Mouse (Mus musculus): Measurements from ENCODE around the gene Plcl2. TPM values are rescaled to one million over a fixed set of nuclear protein-coding genes. Genes with fewer than 3 reads are reported as not detected.
"Not testable (repeated sequence)": the region's sequence is repeated elsewhere in the genome, so short reads cannot be mapped to it uniquely, and the experiment has no call there.

Plcl2 gene
- total RNA-seq, 2 experiments from 2014 or later = 61.7 to 64.4 TPM

- intact Hi-C loops (cut with DNase I) = loop anchor here (10.0 kb wide), 1 partner anchor 275 kb away; no protein-coding TSS in a partner anchor
- no peak for DNase-seq (ENCODE audit: extremely low spot score in 1 of 2, low spot score in 2 of 2)
These were observed 10.4 kb downstream of the Plcl2 start for GRCm38 (mm10) chr17:50519588-50519987.

DNA sequence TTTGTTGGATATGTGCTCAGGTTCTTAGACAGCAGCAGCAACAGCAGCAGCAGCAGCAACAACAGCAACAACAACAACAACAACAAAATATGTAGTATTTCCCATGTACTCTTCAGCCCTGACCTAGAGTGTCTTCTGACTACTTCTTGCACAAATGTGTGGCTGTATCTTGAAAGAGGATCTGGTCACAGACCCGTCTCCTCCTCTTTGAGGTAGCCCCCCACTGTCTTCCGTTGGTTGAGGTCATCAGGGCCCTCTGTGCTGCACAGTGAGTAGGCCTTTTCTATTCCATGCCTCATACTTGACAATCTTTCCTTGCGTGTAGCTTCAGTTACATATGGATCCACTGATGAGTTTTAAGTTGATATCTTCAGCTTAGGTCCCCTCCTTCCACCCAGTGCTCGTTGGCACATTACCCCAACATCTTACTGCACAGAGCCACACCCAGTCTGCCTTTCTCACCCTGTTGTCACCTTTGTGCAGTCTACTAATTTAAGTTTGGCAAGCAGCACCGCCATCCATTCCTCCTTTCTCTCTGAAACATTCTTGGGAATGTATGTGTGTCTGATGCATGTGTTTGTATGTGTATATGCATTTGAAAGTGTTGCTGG is 13.4 kb downstream of the Plcl2 start:
- intact Hi-C loops (cut with DNase I) = no loop called here
- no peak for DNase-seq (ENCODE audit: extremely low spot score in 1 of 2, low spot score in 2 of 2)

GRCm38 (mm10) chr17:50524970-50525369 is 15.8 kb downstream of the Plcl2 start:
- no peak for DNase-seq (ENCODE audit: extremely low spot score in 1 of 2, low spot score in 2 of 2)

GRCm38 (mm10) chr17:50525821-50526220 is 16.6 kb downstream of the Plcl2 start:
- intact Hi-C loops (cut with DNase I) = no loop called here
- DNase-seq (ENCODE audit: extremely low spot score in 1 of 2, low spot score in 2 of 2) = no peak

More at GRCm38 (mm10) chr17:50524970-50525369, 15.8 kb downstream of the Plcl2 start:
- intact Hi-C loops (cut with DNase I) = no loop called here

DNA sequence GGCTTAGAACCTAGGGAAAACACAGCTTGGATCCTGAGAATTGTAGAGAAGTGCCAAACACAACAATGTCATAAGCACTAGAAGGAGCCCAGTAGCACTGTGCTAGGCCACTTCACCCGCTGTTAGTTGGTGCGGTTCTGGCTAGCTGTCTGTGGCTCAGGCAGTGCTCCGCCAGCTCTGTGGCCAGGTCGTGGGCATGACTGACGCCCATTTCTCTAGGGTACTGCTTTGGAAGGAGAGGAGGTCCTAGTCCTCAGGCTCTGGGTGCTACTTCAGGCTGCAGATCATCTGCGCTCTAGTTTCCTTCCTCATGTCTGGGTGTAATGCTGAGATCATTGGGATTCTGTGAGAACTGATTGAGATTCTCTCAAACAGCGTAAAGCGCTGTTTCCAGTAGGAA is 20.9 kb downstream of the Plcl2 start:
- intact Hi-C loops (cut with DNase I) = no loop called here
- DNase-seq (ENCODE audit: extremely low spot score in 1 of 2, low spot score in 2 of 2) = no peak

DNA sequence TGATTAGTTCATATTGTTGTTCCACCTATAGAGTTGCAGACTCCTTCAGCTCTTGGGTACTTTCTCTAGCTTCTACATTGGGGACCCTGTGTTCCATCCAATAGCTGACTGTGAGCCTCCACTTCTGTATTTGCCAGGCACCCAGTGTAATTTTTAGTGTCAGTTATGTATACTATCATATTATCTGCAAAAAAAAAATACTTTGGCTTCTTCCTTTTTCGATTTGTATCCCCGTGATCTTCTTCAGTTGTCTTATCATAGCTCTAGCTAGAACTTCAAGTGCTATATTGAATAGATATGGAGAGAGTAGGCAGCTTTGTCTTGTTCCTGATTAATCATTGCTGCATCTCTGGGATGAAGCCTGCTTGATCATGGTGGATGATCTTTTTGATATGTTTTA is 25.7 kb downstream of the Plcl2 start:
- DNase-seq (ENCODE audit: extremely low spot score in 1 of 2, low spot score in 2 of 2); intact Hi-C loops (cut with DNase I): not testable (repeated sequence)

GRCm38 (mm10) chr17:50536409-50537194 is 27.4 kb downstream of the Plcl2 start:
- intact Hi-C loops (cut with DNase I) = no loop called here
- DNase-seq (ENCODE audit: extremely low spot score in 1 of 2, low spot score in 2 of 2) = no peak

GRCm38 (mm10) chr17:50537786-50538185 is 28.6 kb downstream of the Plcl2 start:
- intact Hi-C loops (cut with DNase I) = no loop called here
- no peak for DNase-seq (ENCODE audit: extremely low spot score in 1 of 2, low spot score in 2 of 2)

- intact Hi-C loops (cut with DNase I) = no loop called here
- no peak for DNase-seq (ENCODE audit: extremely low spot score in 1 of 2, low spot score in 2 of 2)
These were observed 35.7 kb downstream of the Plcl2 start for GRCm38 (mm10) chr17:50544860-50545259.

GRCm38 (mm10) chr17:50545274-50545673 is 36.1 kb downstream of the Plcl2 start:
- DNase-seq (ENCODE audit: extremely low spot score in 1 of 2, low spot score in 2 of 2) = no peak
- intact Hi-C loops (cut with DNase I) = no loop called here

DNA sequence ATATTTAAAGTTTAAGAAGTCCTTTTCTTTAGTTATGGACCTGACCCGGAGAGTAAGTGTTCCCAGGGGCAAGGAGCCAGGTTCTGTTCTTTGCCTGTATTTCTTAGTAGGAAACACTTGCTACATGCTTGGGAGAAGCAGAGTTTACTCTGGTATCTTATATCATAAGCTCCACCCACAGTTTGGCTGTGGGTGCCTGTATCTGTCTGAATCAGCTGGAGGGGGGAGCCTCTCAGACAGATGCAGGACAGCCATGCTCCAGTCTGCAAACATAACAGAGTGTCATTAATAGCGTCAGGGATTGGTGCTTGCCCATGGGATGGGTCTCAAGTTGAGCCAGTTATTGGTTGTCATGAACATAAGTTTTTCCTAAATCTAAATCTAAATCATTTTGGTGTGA is 42.9 kb downstream of the Plcl2 start:
- intact Hi-C loops (cut with DNase I) = no loop called here
- no peak for DNase-seq (ENCODE audit: extremely low spot score in 1 of 2, low spot score in 2 of 2)

DNA sequence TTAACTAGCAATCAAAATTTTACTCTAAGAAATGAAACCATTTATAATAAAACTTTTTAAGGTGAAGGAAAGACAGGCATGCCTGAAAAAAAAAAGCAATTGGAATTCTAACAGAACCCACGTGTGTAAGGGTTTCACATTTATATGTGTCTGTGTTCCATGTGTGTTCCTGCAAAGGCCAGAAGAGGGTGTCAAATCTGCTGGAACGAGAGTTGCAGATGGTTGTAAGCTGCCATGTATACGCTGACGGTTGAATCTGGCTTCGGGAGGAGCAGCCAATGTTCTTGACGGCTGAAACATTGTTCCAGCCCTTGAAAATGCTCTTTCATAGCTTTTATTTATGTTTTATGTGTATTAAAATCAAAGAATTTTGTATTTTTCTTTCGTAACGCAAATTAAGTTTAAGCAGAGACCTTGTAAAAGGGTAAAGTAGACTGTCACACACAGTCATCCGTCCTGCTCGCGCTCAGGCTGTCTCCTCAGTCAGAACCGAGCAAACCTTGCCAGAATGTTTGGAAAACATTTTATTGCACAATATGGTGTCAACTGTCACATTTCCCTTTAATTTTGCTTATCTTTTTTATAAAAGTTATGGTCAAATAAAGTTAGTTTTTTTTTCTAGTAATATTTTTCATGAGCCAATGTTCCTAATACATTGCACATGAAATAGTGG is 48.5 kb downstream of the Plcl2 start:
- intact Hi-C loops (cut with DNase I) = no loop called here
- no peak for DNase-seq (ENCODE audit: extremely low spot score in 1 of 2, low spot score in 2 of 2)

GRCm38 (mm10) chr17:50558239-50558625 is 49.0 kb downstream of the Plcl2 start:
- intact Hi-C loops (cut with DNase I) = no loop called here
- no peak for DNase-seq (ENCODE audit: extremely low spot score in 1 of 2, low spot score in 2 of 2)

DNA sequence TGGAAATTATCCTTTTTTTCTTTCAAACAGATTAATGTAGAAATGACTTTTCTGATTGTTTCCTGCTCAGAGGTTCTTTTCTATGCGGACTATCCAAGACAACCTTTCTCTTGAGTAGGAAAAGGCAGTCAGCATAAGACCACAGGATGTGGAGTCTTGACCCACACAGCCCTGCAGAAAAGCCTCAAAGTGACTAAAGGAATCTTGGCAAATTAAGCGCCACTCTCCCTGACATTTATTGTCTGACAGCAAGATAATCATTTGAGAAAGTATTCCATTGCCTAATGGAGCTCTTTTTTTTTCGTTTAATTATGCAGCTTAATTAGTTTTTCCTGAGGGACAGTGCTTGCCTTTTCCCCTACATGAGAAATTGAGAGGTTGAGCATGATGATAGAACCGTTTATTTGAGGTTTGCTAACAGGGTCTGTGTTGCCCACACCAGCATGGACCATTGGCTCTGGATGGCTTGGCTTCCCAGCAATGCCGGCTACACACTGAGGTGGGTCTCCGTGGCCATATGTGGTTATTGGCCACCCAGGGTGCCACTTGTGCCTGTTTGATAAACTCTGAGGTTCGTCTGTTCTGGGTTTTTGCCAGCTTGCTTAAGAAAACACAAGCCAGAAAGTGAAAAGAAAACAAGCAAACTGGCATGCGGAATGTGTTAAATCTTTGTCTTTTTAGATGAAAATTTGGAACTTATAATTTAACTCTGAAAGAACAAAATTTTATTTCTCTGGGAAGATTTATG is 56.3 kb downstream of the Plcl2 start:
- intact Hi-C loops (cut with DNase I) = no loop called here
- no peak for DNase-seq (ENCODE audit: extremely low spot score in 1 of 2, low spot score in 2 of 2)

DNA sequence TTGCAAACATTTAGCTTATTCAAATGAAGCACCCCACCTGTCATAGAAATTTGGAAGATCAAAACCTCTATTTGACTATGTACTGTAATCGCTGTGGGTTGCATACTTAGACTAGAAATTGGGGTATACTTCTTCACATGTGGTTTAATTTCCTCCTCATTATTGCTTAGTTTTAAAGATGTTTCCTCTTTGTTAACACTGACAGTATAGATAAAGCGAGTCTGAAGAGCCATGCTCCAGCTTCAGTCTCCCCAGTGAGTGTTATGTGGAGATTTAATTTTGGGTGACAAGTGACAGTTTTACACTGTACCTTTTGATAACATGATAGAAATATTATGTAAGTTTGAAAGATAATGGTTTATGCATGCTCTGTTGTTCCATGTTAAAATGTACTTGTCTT is 59.6 kb downstream of the Plcl2 start:
- intact Hi-C loops (cut with DNase I) = no loop called here
- no peak for DNase-seq (ENCODE audit: extremely low spot score in 1 of 2, low spot score in 2 of 2)

- intact Hi-C loops (cut with DNase I) = not testable (repeated sequence)
These were observed 61.0 kb downstream of the Plcl2 start for GRCm38 (mm10) chr17:50570228-50570627.

DNA sequence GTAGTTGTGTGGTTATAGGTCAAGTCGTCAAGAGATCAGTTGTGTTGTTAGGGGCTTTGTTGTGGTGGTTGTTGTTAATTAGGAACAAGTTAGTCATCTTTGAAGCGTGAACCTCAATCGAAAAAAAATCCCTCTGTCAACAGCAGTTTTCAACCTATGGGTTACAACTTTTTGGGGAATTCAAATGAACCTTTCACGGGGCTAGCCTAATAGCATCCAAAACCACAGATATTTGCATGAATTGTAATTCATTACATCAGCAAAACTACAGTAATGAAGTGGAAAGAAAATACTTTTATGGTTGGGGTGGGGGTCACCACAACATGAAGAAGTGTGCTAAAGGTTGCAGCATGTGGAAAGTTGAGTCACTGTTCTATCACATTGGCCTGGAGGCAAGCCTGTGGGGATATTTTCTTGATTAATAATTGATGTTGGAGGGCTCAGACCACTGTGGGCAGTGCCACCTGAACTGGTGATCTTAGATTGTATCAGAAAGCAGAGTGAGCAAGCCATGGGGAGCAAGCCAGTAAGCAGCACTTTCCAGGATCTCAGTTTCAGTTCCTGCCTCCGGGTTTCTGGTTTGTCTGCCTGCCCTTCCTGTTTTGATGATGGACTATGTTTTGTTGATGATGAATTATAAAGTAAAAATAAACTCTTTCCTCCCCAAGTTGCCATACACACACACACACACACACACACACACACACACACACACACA is 61.6 kb downstream of the Plcl2 start:
- intact Hi-C loops (cut with DNase I) = no loop called here
- no peak for DNase-seq (ENCODE audit: extremely low spot score in 1 of 2, low spot score in 2 of 2)

More at GRCm38 (mm10) chr17:50570228-50570627, 61.0 kb downstream of the Plcl2 start:
- not testable (repeated sequence) for DNase-seq (ENCODE audit: extremely low spot score in 1 of 2, low spot score in 2 of 2)

GRCm38 (mm10) chr17:50574161-50574560 is 65.0 kb downstream of the Plcl2 start:
- peak in 1 of 2 experiments; percentile 42 for DNase-seq (ENCODE audit: extremely low spot score in 1 of 2, low spot score in 2 of 2)
- intact Hi-C loops (cut with DNase I) = no loop called here

DNA sequence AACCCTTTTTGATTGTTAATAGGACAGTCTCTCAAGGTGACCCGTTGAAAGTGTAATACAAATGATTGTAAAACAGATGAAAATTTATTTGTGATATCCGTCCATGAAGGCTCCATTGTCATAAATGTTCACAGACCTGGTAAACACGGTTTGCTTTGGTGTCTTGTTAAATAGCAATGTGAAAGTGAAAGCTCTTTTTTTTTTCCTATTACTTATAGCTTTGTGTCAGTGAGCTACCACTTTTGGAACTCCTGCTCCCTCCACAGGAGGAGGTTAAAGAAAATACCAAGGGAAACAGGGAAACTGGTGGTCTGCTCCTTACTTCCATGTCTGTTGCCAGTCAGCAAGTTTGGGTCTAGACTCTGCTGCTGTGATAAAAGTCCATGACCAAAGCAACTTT is 71.2 kb downstream of the Plcl2 start:
- intact Hi-C loops (cut with DNase I) = no loop called here
- no peak for DNase-seq (ENCODE audit: extremely low spot score in 1 of 2, low spot score in 2 of 2)
